Mouse (Mus musculus) kidney, postnatal 0 days (tissue): Measurements from ENCODE around the gene Ddx58. TPM values are rescaled to one million over a fixed set of nuclear protein-coding genes. Genes with fewer than 3 reads are reported as not detected.

Experiments
- ATAC-seq: fragments of 200-750 bp; cut with Nextera tagmentation; replicated peaks from 2 replicates; pipeline ENCODE4 v1.8.0; 2017; ENCODE audit warnings: low read depth, moderate number of reproducible peaks, moderate TSS enrichment, moderate library complexity; ENCODE audit not compliant: low FRiP score
- DNase-seq: peaks from one replicate; pipeline ENCODE4 v3.0.0-alpha.2; 2016; ENCODE audit warnings: low spot score
- H3K27ac ChIP-seq: fragments of 300-500 bp; sonication (generic); 2 replicates; pipeline ENCODE4 v1.5.1; 2014; ENCODE audit warnings: mild to moderate bottlenecking
- H3K27me3 ChIP-seq: fragments of 300-500 bp; sonication (generic); 2 replicates; pipeline ENCODE4 v1.6.1; 2014; ENCODE audit warnings: low read length, mixed read lengths; ENCODE audit not compliant: insufficient read depth
- H3K36me3 ChIP-seq: fragments of 300-500 bp; sonication (generic); 2 replicates; pipeline ENCODE4 v1.6.1; 2014; ENCODE audit warnings: low read length, mixed read lengths; ENCODE audit not compliant: insufficient read depth
- H3K4me1 ChIP-seq: fragments of 300-500 bp; sonication (generic); replicated peaks from 2 replicates; pipeline ENCODE4 v1.6.1; 2014; ENCODE audit warnings: antibody characterized with exemption, low read length, mixed read lengths; ENCODE audit not compliant: insufficient read depth
- H3K4me2 ChIP-seq: fragments of 300-500 bp; sonication (generic); 2 replicates; pipeline ENCODE4 v1.6.1; 2014; ENCODE audit warnings: mild to moderate bottlenecking, low read length, moderate library complexity, mixed read lengths
- H3K4me3 ChIP-seq: fragments of 300-500 bp; sonication (generic); replicated peaks from 2 replicates; pipeline ENCODE4 v1.5.1; 2014; ENCODE audit warnings: low read depth, low read length
- H3K9ac ChIP-seq: fragments of 300-500 bp; sonication (generic); 2 replicates; pipeline ENCODE4 v1.6.1; 2014; ENCODE audit warnings: low read depth, low read length
- H3K9me3 ChIP-seq: fragments of 300-500 bp; sonication (generic); replicated peaks from 2 replicates; pipeline ENCODE4 v1.6.1; 2016; ENCODE audit warnings: low read length, inconsistent platforms, mixed read lengths
- CTCF ChIP-seq: IDR thresholded peaks from 2 replicates; pipeline ENCODE4 v1.5.1; 2016; ENCODE audit warnings: antibody characterized with exemption, low read depth, mild to moderate bottlenecking, moderate library complexity
- WGBS: fragments of 180-500 bp; shearing (Covaris S2); extraction: QIAGEN DNeasy Blood & Tissue Kit; methylation state at CpG from one replicate; pipeline ENCODE4 v1.1.7; 2014; 5-methylcytosine and 5-hydroxymethylcytosine counted together
- polyA plus RNA-seq: library from polyadenylated mRNA; unstranded; fragments of >200 nt; fragmentation: Nextera tagmentation; extraction: Ambion mirVana; gene quantifications from 2 replicates; pipeline ENCODE4 v1.2.1, GENCODE M21; 2015

The Ddx58 gene
- 11.9 and 14.0 TPM in 2 replicates for polyA plus RNA-seq

DNA sequence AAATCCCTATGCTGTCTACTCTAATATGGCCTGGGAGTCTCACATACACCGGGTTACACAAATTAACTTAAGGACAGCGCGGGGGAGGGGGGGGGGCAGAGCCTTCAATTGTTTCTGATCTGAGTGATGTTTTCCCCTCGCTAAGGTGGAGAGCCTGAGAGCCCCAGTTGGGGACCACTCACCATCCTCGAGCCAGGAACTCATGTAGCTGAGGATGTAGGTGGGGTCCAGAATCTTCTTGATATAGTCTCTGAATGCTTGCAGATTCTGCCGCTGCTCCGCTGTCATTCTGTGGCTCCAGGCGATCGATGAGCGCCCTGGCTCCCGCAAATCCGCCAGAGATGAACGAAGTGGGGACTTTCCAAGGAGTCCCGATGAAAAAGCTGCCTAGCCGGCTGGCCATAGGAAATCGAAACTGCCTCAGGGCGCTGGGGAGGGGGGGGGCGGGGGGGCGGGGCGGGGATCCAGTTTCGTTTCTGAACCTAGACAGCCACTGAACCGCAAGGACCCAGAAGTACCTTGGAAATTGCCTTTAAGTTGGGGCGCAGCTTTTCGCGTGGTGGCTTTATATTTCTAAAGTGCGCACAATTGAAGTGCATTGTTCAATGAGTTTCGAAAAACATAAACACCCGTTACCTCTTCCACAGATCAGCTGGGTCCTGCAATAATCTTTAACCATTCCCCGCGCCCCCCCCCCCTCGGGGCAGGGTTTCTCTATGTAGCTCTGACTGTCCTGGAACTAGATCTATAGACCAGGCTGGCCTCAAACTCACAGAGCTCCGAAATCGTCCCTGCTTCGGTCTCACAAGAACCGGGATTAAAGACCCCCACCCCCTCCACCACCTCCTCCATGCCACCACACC, at the start of gene Ddx58:
Gene Ddx58, minus strand, starts transcription at position 420 of the 863 bp plus-strand sequence.
- under 1% methylated on average over 35 of the region's 35 CpGs for WGBS
- no peak for TF ChIP-seq CTCF
- ATAC-seq (peak; percentile 68), DNase-seq (peak; percentile 78)
- Histone ChIP-seq H3K27ac (peak within 1 kb of the TSS; percentile 82), H3K9ac (peak within 1 kb of the TSS; percentile 63), H3K4me2 (peak within 1 kb of the TSS; percentile 77), H3K4me3 (peak within 1 kb of the TSS; percentile 74), H3K9me3 (no peaks in the 10 kb centered on the region), H3K36me3 (no peaks in the 10 kb centered on the region), H3K27me3 (no peaks in the 10 kb centered on the region), H3K4me1 (peaks cover 6% of the 10 kb centered on the region; the same call in 1 of the 2 replicates)

DNA sequence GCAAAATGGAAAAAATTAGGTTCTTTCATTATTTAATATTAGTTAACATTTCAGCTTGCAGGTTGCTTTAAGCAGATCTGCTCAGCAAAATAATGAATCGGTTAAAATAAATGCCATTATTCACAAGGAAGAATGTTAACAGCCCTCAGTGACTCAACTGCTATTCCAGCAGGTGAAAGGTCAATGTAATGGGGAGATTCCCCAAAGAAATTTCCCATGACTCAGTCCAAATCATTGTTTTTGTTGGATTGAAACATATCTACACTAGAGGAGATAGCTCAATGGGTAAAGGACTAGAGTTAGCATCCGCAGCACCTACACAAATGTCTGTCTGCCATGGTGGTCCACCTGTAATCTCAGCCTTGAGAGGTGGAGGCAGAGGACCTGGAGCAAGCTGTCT, 49.4 kb upstream of the Ddx58 start:
- no peak for TF ChIP-seq CTCF
- H3K4me2 ChIP-seq: no peak overlapping the region
- no peak overlapping the region for H3K27ac ChIP-seq
- H3K36me3 ChIP-seq: no peaks in the 10 kb centered on the region
- H3K9me3 ChIP-seq: no peaks in the 10 kb centered on the region
- H3K27me3 ChIP-seq: no peaks in the 10 kb centered on the region
- H3K9ac ChIP-seq: no peak overlapping the region
- ATAC-seq: no peak
- no peaks in the 10 kb centered on the region for H3K4me1 ChIP-seq
- WGBS: 80% methylated on average over 2 of the region's 2 CpGs
- DNase-seq: no peak
- no peak overlapping the region for H3K4me3 ChIP-seq

DNA sequence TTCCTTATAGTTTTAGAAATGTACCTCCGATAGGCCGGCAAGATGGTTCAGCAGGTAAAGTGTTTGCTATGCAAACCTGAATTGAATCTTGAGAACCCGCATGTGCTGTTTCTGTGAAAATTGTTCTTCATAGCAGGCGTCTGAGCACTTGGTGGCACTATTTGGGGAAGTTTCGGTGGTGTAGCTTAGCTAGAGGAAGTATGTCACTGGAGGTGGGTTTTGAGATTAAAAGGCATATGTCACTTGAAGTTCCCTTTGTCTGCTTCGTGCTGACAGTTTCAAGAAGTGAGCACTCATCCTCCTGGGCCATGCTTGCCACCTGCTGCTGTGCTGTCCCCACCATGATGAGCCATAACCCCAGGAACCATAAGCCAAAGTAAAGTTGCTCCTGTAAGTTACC, 47.8 kb upstream of the Ddx58 start:
- ATAC-seq: no peak
- no peaks in the 10 kb centered on the region for H3K4me1 ChIP-seq
- no peak overlapping the region for H3K9ac ChIP-seq
- H3K4me2 ChIP-seq: no peak overlapping the region
- H3K4me3 ChIP-seq: no peak overlapping the region
- H3K36me3 ChIP-seq: no peaks in the 10 kb centered on the region
- H3K9me3 ChIP-seq: no peaks in the 10 kb centered on the region
- 82% methylated on average over 6 of the region's 6 CpGs for WGBS
- no peaks in the 10 kb centered on the region for H3K27me3 ChIP-seq
- TF ChIP-seq CTCF: no peak
- DNase-seq: no peak
- H3K27ac ChIP-seq: no peak overlapping the region

DNA sequence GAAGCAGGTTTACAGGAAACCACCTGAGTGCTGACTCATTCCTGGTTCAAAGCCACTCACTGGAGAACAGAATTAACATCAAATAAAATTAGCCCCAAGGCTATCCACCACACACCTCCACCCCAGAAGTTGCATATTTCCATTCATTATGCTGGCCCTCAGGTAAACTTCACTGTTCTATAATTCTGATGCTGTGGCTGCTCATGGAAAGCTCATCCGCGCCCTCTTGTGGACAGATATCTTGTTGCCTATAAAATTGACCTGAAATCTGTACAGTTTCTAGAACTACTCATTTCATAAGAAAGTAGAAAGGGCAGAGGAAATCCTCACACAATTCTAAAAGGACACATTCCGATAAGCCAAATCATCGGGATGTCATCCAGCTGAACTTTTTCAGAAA, 46.0 kb upstream of the Ddx58 start:
- no peaks in the 10 kb centered on the region for H3K4me1 ChIP-seq
- TF ChIP-seq CTCF: peak; percentile 93
- H3K27me3 ChIP-seq: no peaks in the 10 kb centered on the region
- 17% methylated on average over 4 of the region's 4 CpGs for WGBS
- ATAC-seq (no peak), DNase-seq (peak; percentile 85)
- no peak overlapping the region for H3K4me3 ChIP-seq
- no peak overlapping the region for H3K4me2 ChIP-seq
- H3K27ac ChIP-seq: no peak overlapping the region
- H3K36me3 ChIP-seq: no peaks in the 10 kb centered on the region
- H3K9me3 ChIP-seq: no peaks in the 10 kb centered on the region
- no peak overlapping the region for H3K9ac ChIP-seq

DNA sequence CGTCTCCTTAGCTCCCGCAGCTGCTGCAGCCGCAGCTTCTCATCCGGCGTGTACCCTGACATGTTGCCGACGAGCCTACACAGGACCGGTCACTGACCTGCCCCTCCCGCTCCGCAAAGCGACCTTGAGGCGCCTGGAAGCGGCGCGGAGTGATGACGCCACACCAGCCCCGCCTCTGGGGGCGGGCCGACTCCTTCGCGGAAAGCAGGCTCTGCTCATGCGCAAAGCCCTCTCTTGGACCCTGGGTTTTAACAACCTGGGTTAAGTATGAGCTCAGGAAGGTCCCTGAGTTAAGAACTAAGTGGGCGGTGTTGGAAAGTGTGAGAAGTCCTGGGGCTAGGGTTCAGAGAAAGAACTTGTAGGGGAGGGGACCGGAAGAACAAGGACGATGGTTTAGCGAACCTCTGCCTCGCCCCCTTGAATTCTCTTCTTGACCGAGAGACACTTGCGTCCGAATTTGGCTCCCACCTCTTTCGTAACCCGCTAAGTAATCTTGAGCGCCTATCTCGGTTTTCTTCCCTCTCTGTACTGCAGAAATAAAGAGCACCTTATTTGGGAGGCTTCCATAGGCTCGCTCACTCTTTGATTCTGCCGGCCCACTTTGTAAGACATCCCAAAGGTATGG, 39.8 kb upstream of the Ddx58 start, which contains the start of gene Ndufb6:
Gene Ndufb6, minus strand, starts transcription at position 146 of the 625 bp plus-strand sequence.
- H3K27ac ChIP-seq: peak within 1 kb of the TSS; percentile 91
- H3K9me3 ChIP-seq: no peaks in the 10 kb centered on the region
- 0% methylated on average over 36 of the region's 36 CpGs for WGBS
- H3K36me3 ChIP-seq: 0 out of 2 replicates have a peak, but pooled peaks cover 2% of the 10 kb centered on the region
- DNase-seq (peak; percentile 96), ATAC-seq (peak; percentile 96)
- no peaks in the 10 kb centered on the region for H3K27me3 ChIP-seq
- H3K4me2 ChIP-seq: peak within 1 kb of the TSS; percentile 93
- peaks cover 6% of the 10 kb centered on the region; the same call in 1 of the 2 replicates for H3K4me1 ChIP-seq
- H3K9ac ChIP-seq: peak within 1 kb of the TSS; percentile 92
- H3K4me3 ChIP-seq: peak within 1 kb of the TSS; percentile 99
- no peak for TF ChIP-seq CTCF

DNA sequence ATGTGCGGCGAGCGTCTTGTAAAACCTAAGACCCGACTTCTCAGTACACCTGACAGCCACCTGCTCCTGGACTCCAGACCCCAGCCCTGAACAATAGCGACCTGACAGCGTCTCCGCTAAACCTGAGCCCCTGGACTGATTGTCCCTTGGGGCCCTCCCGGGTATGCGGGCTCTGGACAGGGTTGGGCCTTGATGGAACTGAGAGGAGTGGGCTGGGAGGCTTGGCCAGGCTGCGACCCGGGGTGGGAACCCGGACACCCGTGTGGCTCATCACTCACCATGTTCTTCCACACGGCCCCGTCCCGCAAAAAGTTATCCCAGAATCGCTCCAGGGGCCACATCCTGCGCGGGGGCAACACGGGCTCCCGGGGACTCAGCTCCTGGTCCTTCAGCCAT, 39.2 kb upstream of the Ddx58 start:
- H3K36me3 ChIP-seq: 0 out of 2 replicates have a peak, but pooled peaks cover 3% of the 10 kb centered on the region
- H3K27ac ChIP-seq: peak overlapping the region; percentile 91
- peak overlapping the region; percentile 99 for H3K4me3 ChIP-seq
- H3K9ac ChIP-seq: peak overlapping the region; percentile 92
- ATAC-seq (peak; percentile 54), DNase-seq (no peak)
- 1% methylated on average over 21 of the region's 21 CpGs for WGBS
- no peaks in the 10 kb centered on the region for H3K9me3 ChIP-seq
- H3K4me1 ChIP-seq: peaks cover 6% of the 10 kb centered on the region; the same call in 1 of the 2 replicates
- no peak for TF ChIP-seq CTCF
- peak overlapping the region; percentile 93 for H3K4me2 ChIP-seq
- no peaks in the 10 kb centered on the region for H3K27me3 ChIP-seq
